Mouse (Mus musculus) C2C12 (cell line): ENCODE measurements around the gene Rnf38. TPM values are rescaled to one million over a fixed set of nuclear protein-coding genes. Genes with fewer than 3 reads are reported as not detected.
A peak's percentile ranks its signal among the peaks of the same experiment; 100 is the strongest.

Experiments
- H3K27me3 ChIP-seq: one replicate; pipeline ENCODE4 v1.6.1; 2011; ENCODE audit not compliant: control insufficient read depth, insufficient read depth, insufficient read length
- H3K36me3 ChIP-seq: one replicate; pipeline ENCODE4 v1.6.1; 2011; ENCODE audit not compliant: control insufficient read depth, insufficient read depth
- H3K4me3 ChIP-seq: one replicate; pipeline ENCODE4 v1.5.1; 2011; ENCODE audit warnings: mild to moderate bottlenecking, control low read depth; ENCODE audit not compliant: poor library complexity, insufficient read depth, severe bottlenecking
- H3K79me2 ChIP-seq: one replicate; pipeline ENCODE4 v1.6.1; 2011; ENCODE audit not compliant: control insufficient read depth, insufficient read depth
- H3K79me3 ChIP-seq: one replicate; pipeline ENCODE4 v1.6.1; 2011; ENCODE audit warnings: low read depth, control low read depth
- H3ac ChIP-seq: one replicate; pipeline ENCODE3; 2011; ENCODE audit warnings: low read depth; ENCODE audit not compliant: control insufficient read depth, insufficient read length
- CEBPB ChIP-seq: IDR thresholded peaks from one replicate; pipeline ENCODE4 v1.6.1; 2011; ENCODE audit warnings: low read depth, mild to moderate bottlenecking, control low read depth, moderate library complexity
- CTCF ChIP-seq: IDR thresholded peaks from one replicate; pipeline ENCODE4 v1.5.1; 2011; ENCODE audit not compliant: control insufficient read depth, insufficient read depth, insufficient read length
- FOSL1 ChIP-seq: IDR thresholded peaks from one replicate; pipeline ENCODE4 v1.8.0; 2011; ENCODE audit warnings: mild to moderate bottlenecking, low read length; ENCODE audit not compliant: poor library complexity, insufficient read depth, severe bottlenecking
- MAX ChIP-seq: IDR thresholded peaks from one replicate; pipeline ENCODE4 v1.6.1; 2011; ENCODE audit warnings: mild to moderate bottlenecking, control low read depth
- MYOD1 ChIP-seq: IDR thresholded peaks from one replicate; pipeline ENCODE4 v1.6.1; 2011; ENCODE audit warnings: low read depth; ENCODE audit not compliant: control insufficient read depth, insufficient read length
- MYOG ChIP-seq: IDR thresholded peaks from one replicate; pipeline ENCODE4 v1.6.1; 2011; ENCODE audit not compliant: control insufficient read depth, insufficient read length; ENCODE audit errors: extremely low read depth
- USF1 ChIP-seq: IDR thresholded peaks from one replicate; pipeline ENCODE4 v1.6.1; 2011; ENCODE audit warnings: low read depth, mild to moderate bottlenecking, control low read depth, moderate library complexity
- polyA plus RNA-seq: library from polyadenylated mRNA; unstranded; fragments of >200 nt; fragmentation: generic; extraction: Trizol; gene quantifications from one replicate; pipeline ENCODE4 v1.2.1, GENCODE M21; 2012; ENCODE audit warnings: missing spikeins

Rnf38 gene
- polyA plus RNA-seq, 1 experiment = 9.8 TPM

GRCm38 (mm10) chr4:44169884-44170283, 63.7 kb downstream of the Rnf38 start:
- Histone ChIP-seq H3K79me3 (peaks cover 17% of the 10 kb centered on the region), H3K27me3 (no peaks in the 10 kb centered on the region), H3K79me2 (peaks cover 24% of the 10 kb centered on the region), H3K36me3 (no peaks in the 10 kb centered on the region), H3K4me3 (no peak overlapping the region), H3ac (no peak overlapping the region)
- TF ChIP-seq CTCF (no peak), CEBPB (no peak), MYOD1 (no peak), MYOG (no peak), USF1 (no peak), FOSL1 (no peak), MAX (no peak)

- H3K4me3 ChIP-seq = no peak overlapping the region
- H3K79me3 ChIP-seq = peaks cover 26% of the 10 kb centered on the region
- no peaks in the 10 kb centered on the region for H3K27me3 ChIP-seq
- no peak overlapping the region for H3ac ChIP-seq
- no peak for TF ChIP-seq CEBPB
- no peak for TF ChIP-seq MAX
- no peak for TF ChIP-seq CTCF
- no peak for TF ChIP-seq USF1
- TF ChIP-seq MYOD1 = no peak
- TF ChIP-seq FOSL1 = no peak
- TF ChIP-seq MYOG = no peak
- H3K79me2 ChIP-seq = peaks cover 35% of the 10 kb centered on the region
- H3K36me3 ChIP-seq = no peaks in the 10 kb centered on the region
Observed at GRCm38 (mm10) chr4:44168816-44169215, 64.8 kb downstream of the Rnf38 start.

GRCm38 (mm10) chr4:44168231-44168647, 65.3 kb downstream of the Rnf38 start:
- Histone ChIP-seq H3ac (peak overlapping the region; percentile 16), H3K4me3 (peak overlapping the region; percentile 19), H3K27me3 (no peaks in the 10 kb centered on the region), H3K79me3 (peaks cover 32% of the 10 kb centered on the region), H3K79me2 (peaks cover 40% of the 10 kb centered on the region), H3K36me3 (no peaks in the 10 kb centered on the region)
- TF ChIP-seq CTCF (no peak), MYOG (no peak), MAX (peak; percentile 78), CEBPB (no peak), USF1 (no peak), MYOD1 (no peak)

- no peaks in the 10 kb centered on the region for H3K27me3 ChIP-seq
- no peaks in the 10 kb centered on the region for H3K36me3 ChIP-seq
- H3ac ChIP-seq = peak overlapping the region; percentile 80
- peaks cover 47% of the 10 kb centered on the region for H3K79me2 ChIP-seq
- peaks cover 38% of the 10 kb centered on the region for H3K79me3 ChIP-seq
- TF ChIP-seq MYOG (no peak), FOSL1 (no peak), CTCF (peak; percentile 26), MYOD1 (no peak), MAX (no peak), CEBPB (no peak), USF1 (no peak)
- peak overlapping the region; percentile 64 for H3K4me3 ChIP-seq
Observed at GRCm38 (mm10) chr4:44167397-44168121, 66.0 kb downstream of the Rnf38 start.

GRCm38 (mm10) chr4:44166702-44167396, 66.7 kb downstream of the Rnf38 start:
- no peaks in the 10 kb centered on the region for H3K36me3 ChIP-seq
- H3ac ChIP-seq = peak overlapping the region; percentile 80
- TF ChIP-seq MAX (no peak), USF1 (no peak), CEBPB (no peak), MYOD1 (no peak), FOSL1 (no peak), CTCF (no peak), MYOG (no peak)
- H3K79me3 ChIP-seq = peaks cover 44% of the 10 kb centered on the region
- H3K4me3 ChIP-seq = peak overlapping the region; percentile 64
- peaks cover 54% of the 10 kb centered on the region for H3K79me2 ChIP-seq
- H3K27me3 ChIP-seq = no peaks in the 10 kb centered on the region
